Mouse (Mus musculus) left cerebral cortex, adult 2 months (tissue): ENCODE results near the gene Kcnj1. TPM values are rescaled to one million over a fixed set of nuclear protein-coding genes. Genes with fewer than 3 reads are reported as not detected.
A peak's percentile ranks its signal among the peaks of the same experiment; 100 is the strongest.

Source experiments
- DNase-seq, 2 experiments: peaks; one replicate each; pipeline ENCODE4 v3.0.0; 2021 to 2022; ENCODE audit warnings: low spot score in 2 of 2, mixed read lengths in 1 of 2; ENCODE audit errors: extremely low spot score in 1 of 2
- H3K27ac ChIP-seq: fragments of 200-600 bp; 2 replicates; pipeline ENCODE4 v1.8.1; 2022
- H3K4me3 ChIP-seq: fragments of 200-600 bp; 2 replicates; pipeline ENCODE4 v1.8.1; 2022
- CTCF ChIP-seq: fragments of 200-600 bp; IDR thresholded peaks from 2 replicates; pipeline ENCODE4 v1.8.1; 2022; ENCODE audit warnings: antibody characterized with exemption, mild to moderate bottlenecking, moderate library complexity
- intact Hi-C: fragments of 180-260 bp; cut with DNase I; formaldehyde crosslinking; loops from one replicate; pipeline ENCODE4 v1.15.1; 2025
- total RNA-seq, 2 experiments: library from RNA; stranded (reverse); gene quantifications; 2 replicates each; pipeline ENCODE4 v1.2.3; 2021

Gene Kcnj1
- total RNA-seq, 2 experiments from 2014 or later = not detected

- DNase-seq = no peak
- Histone ChIP-seq H3K4me3 (no peak overlapping the region), H3K27ac (no peak overlapping the region)
- intact Hi-C loops = no loop called here
- no peak for TF ChIP-seq CTCF
Measured at GRCm38 (mm10) chr9:32368812-32369211, 3.5 kb upstream of the Kcnj1 start.

- no peak for TF ChIP-seq CTCF
- H3K4me3 ChIP-seq = no peak overlapping the region
- intact Hi-C loops = no loop called here
- DNase-seq = no peak
- H3K27ac ChIP-seq = no peak overlapping the region
Measured at GRCm38 (mm10) chr9:32369388-32369787, 2.9 kb upstream of the Kcnj1 start.

GRCm38 (mm10) chr9:32373656-32374055 lies 1.4 kb downstream of the Kcnj1 start:
- Histone ChIP-seq H3K27ac (no peak overlapping the region), H3K4me3 (no peak overlapping the region)
- intact Hi-C loops = no loop called here
- DNase-seq = no peak
- TF ChIP-seq CTCF = no peak

GRCm38 (mm10) chr9:32376031-32376430 lies 3.7 kb downstream of the Kcnj1 start:
- no peak for DNase-seq
- no peak for TF ChIP-seq CTCF
- intact Hi-C loops = no loop called here
- Histone ChIP-seq H3K27ac (no peak overlapping the region), H3K4me3 (no peak overlapping the region)

- no peak for TF ChIP-seq CTCF
- DNase-seq = no peak
- Histone ChIP-seq H3K27ac (no peak overlapping the region), H3K4me3 (no peak overlapping the region)
- intact Hi-C loops = no loop called here
Measured at GRCm38 (mm10) chr9:32376863-32377590, 4.7 kb downstream of the Kcnj1 start.

- no peak overlapping the region for H3K4me3 ChIP-seq
- TF ChIP-seq CTCF = no peak
- no peak for DNase-seq
- no peak overlapping the region for H3K27ac ChIP-seq
- intact Hi-C loops = no loop called here
Measured at GRCm38 (mm10) chr9:32384906-32385305, 12.6 kb downstream of the Kcnj1 start.

- H3K27ac ChIP-seq = no peak overlapping the region
- H3K4me3 ChIP-seq = no peak overlapping the region
- TF ChIP-seq CTCF = peak; percentile 46
- intact Hi-C loops = no loop called here
- DNase-seq = no peak
Measured at GRCm38 (mm10) chr9:32388120-32388519, 15.8 kb downstream of the Kcnj1 start.

- no peak overlapping the region for H3K27ac ChIP-seq
- intact Hi-C loops = no loop called here
- no peak for DNase-seq
- H3K4me3 ChIP-seq = no peak overlapping the region
- TF ChIP-seq CTCF = no peak
Measured at GRCm38 (mm10) chr9:32391092-32391491, 18.8 kb downstream of the Kcnj1 start.

- peak; percentile 46 to 63 for DNase-seq
- H3K27ac ChIP-seq = no peak overlapping the region
- intact Hi-C loops = no loop called here
Measured at GRCm38 (mm10) chr9:32391701-32392100, 19.4 kb downstream of the Kcnj1 start.

GRCm38 (mm10) chr9:32392716-32393115 lies 20.4 kb downstream of the Kcnj1 start:
- DNase-seq = no peak
- intact Hi-C loops = no loop called here
- Histone ChIP-seq H3K4me3 (no peak overlapping the region), H3K27ac (no peak overlapping the region)
- no peak for TF ChIP-seq CTCF

More at GRCm38 (mm10) chr9:32391701-32392100, 19.4 kb downstream of the Kcnj1 start:
- no peak overlapping the region for H3K4me3 ChIP-seq
- no peak for TF ChIP-seq CTCF

GRCm38 (mm10) chr9:32394761-32395161 lies 22.5 kb downstream of the Kcnj1 start:
- intact Hi-C loops = no loop called here
- no peak for TF ChIP-seq CTCF

GRCm38 (mm10) chr9:32400212-32400611 lies 27.9 kb downstream of the Kcnj1 start:
- intact Hi-C loops = loop anchor here (10.0 kb wide), 1 partner anchor 545 kb away; no protein-coding TSS in a partner anchor
- H3K27ac ChIP-seq = no peak overlapping the region
- TF ChIP-seq CTCF = no peak
- DNase-seq = no peak
- H3K4me3 ChIP-seq = no peak overlapping the region

More at GRCm38 (mm10) chr9:32394761-32395161, 22.5 kb downstream of the Kcnj1 start:
- H3K4me3 ChIP-seq = no peak overlapping the region
- H3K27ac ChIP-seq = no peak overlapping the region
- no peak for DNase-seq

- no peak for DNase-seq
- no peak for TF ChIP-seq CTCF
- H3K4me3 ChIP-seq = no peak overlapping the region
- no peak overlapping the region for H3K27ac ChIP-seq
- intact Hi-C loops = loop anchor here (10.0 kb wide), 1 partner anchor 544 kb away; no protein-coding TSS in a partner anchor
Measured at GRCm38 (mm10) chr9:32400662-32401161, 28.4 kb downstream of the Kcnj1 start.
